Mouse (Mus musculus) C2C12 (cell line): Measurements from ENCODE around the gene Dock4. TPM values are rescaled to one million over a fixed set of nuclear protein-coding genes. Genes with fewer than 3 reads are reported as not detected.
"Not testable (repeated sequence)": the region's sequence is repeated elsewhere in the genome, so short reads cannot be mapped to it uniquely, and the experiment has no call there.

ENCODE experiments used
- H3K27me3 ChIP-seq: one replicate; pipeline ENCODE4 v1.6.1; 2011; ENCODE audit not compliant: control insufficient read depth, insufficient read depth, insufficient read length
- H3K36me3 ChIP-seq: one replicate; pipeline ENCODE4 v1.6.1; 2011; ENCODE audit not compliant: control insufficient read depth, insufficient read depth
- H3K4me3 ChIP-seq: one replicate; pipeline ENCODE4 v1.5.1; 2011; ENCODE audit warnings: mild to moderate bottlenecking, control low read depth; ENCODE audit not compliant: poor library complexity, insufficient read depth, severe bottlenecking
- H3K79me2 ChIP-seq: one replicate; pipeline ENCODE4 v1.6.1; 2011; ENCODE audit not compliant: control insufficient read depth, insufficient read depth
- H3K79me3 ChIP-seq: one replicate; pipeline ENCODE4 v1.6.1; 2011; ENCODE audit warnings: low read depth, control low read depth
- H3ac ChIP-seq: one replicate; pipeline ENCODE3; 2011; ENCODE audit warnings: low read depth; ENCODE audit not compliant: control insufficient read depth, insufficient read length
- CEBPB ChIP-seq: IDR thresholded peaks from one replicate; pipeline ENCODE4 v1.6.1; 2011; ENCODE audit warnings: low read depth, mild to moderate bottlenecking, control low read depth, moderate library complexity
- CTCF ChIP-seq: IDR thresholded peaks from one replicate; pipeline ENCODE4 v1.5.1; 2011; ENCODE audit not compliant: control insufficient read depth, insufficient read depth, insufficient read length
- FOSL1 ChIP-seq: IDR thresholded peaks from one replicate; pipeline ENCODE4 v1.8.0; 2011; ENCODE audit warnings: mild to moderate bottlenecking, low read length; ENCODE audit not compliant: poor library complexity, insufficient read depth, severe bottlenecking
- MAX ChIP-seq: IDR thresholded peaks from one replicate; pipeline ENCODE4 v1.6.1; 2011; ENCODE audit warnings: mild to moderate bottlenecking, control low read depth
- MYOD1 ChIP-seq: IDR thresholded peaks from one replicate; pipeline ENCODE4 v1.6.1; 2011; ENCODE audit warnings: low read depth; ENCODE audit not compliant: control insufficient read depth, insufficient read length
- MYOG ChIP-seq: IDR thresholded peaks from one replicate; pipeline ENCODE4 v1.6.1; 2011; ENCODE audit not compliant: control insufficient read depth, insufficient read length; ENCODE audit errors: extremely low read depth
- USF1 ChIP-seq: IDR thresholded peaks from one replicate; pipeline ENCODE4 v1.6.1; 2011; ENCODE audit warnings: low read depth, mild to moderate bottlenecking, control low read depth, moderate library complexity
- polyA plus RNA-seq: library from polyadenylated mRNA; unstranded; fragments of >200 nt; fragmentation: generic; extraction: Trizol; gene quantifications from one replicate; pipeline ENCODE4 v1.2.1, GENCODE M21; 2012; ENCODE audit warnings: missing spikeins

Dock4 gene
- polyA plus RNA-seq, 1 experiment, result 0.80 TPM

GRCm38 (mm10) chr12:40870387-40870786 lies 424.6 kb downstream of the Dock4 start:
- TF ChIP-seq MYOD1, result no peak
- TF ChIP-seq MAX, result no peak
- no peak for TF ChIP-seq MYOG
- TF ChIP-seq USF1, result no peak
- TF ChIP-seq CEBPB, result no peak
- TF ChIP-seq FOSL1, result no peak
- TF ChIP-seq CTCF, result no peak

GRCm38 (mm10) chr12:40872716-40873115 lies 427.0 kb downstream of the Dock4 start:
- no peak overlapping the region for H3K4me3 ChIP-seq
- H3K79me3 ChIP-seq, result no peaks in the 10 kb centered on the region
- no peaks in the 10 kb centered on the region for H3K27me3 ChIP-seq
- no peaks in the 10 kb centered on the region for H3K79me2 ChIP-seq
- no peak for TF ChIP-seq USF1
- no peak for TF ChIP-seq MYOG
- TF ChIP-seq MAX, result no peak
- TF ChIP-seq MYOD1, result no peak
- no peak for TF ChIP-seq CEBPB
- TF ChIP-seq FOSL1, result no peak
- TF ChIP-seq CTCF, result no peak
- H3K36me3 ChIP-seq, result no peaks in the 10 kb centered on the region
- no peak overlapping the region for H3ac ChIP-seq

More at GRCm38 (mm10) chr12:40870387-40870786, 424.6 kb downstream of the Dock4 start:
- no peak overlapping the region for H3ac ChIP-seq
- no peaks in the 10 kb centered on the region for H3K27me3 ChIP-seq
- H3K36me3 ChIP-seq, result no peaks in the 10 kb centered on the region
- no peaks in the 10 kb centered on the region for H3K79me3 ChIP-seq
- no peak overlapping the region for H3K4me3 ChIP-seq
- no peaks in the 10 kb centered on the region for H3K79me2 ChIP-seq

GRCm38 (mm10) chr12:40873267-40873666 lies 427.5 kb downstream of the Dock4 start:
- not testable (repeated sequence) for H3K79me3 ChIP-seq, H3K79me2 ChIP-seq, H3K36me3 ChIP-seq, H3K4me3 ChIP-seq, H3ac ChIP-seq, H3K27me3 ChIP-seq

- TF ChIP-seq CEBPB (no peak), MYOD1 (no peak), USF1 (no peak), MAX (no peak), FOSL1 (no peak), MYOG (no peak), CTCF (no peak)
- Histone ChIP-seq H3K36me3 (no peaks in the 10 kb centered on the region), H3K79me2 (no peaks in the 10 kb centered on the region), H3ac (no peak overlapping the region), H3K4me3 (no peak overlapping the region), H3K27me3 (no peaks in the 10 kb centered on the region), H3K79me3 (no peaks in the 10 kb centered on the region)
Observed at GRCm38 (mm10) chr12:40884976-40885375, 439.2 kb downstream of the Dock4 start.

- no peak overlapping the region for H3ac ChIP-seq
- H3K79me2 ChIP-seq, result no peaks in the 10 kb centered on the region
- H3K36me3 ChIP-seq, result no peaks in the 10 kb centered on the region
- no peak for TF ChIP-seq MYOG
- TF ChIP-seq MYOD1, result no peak
- no peak for TF ChIP-seq USF1
- TF ChIP-seq CTCF, result no peak
- TF ChIP-seq CEBPB, result no peak
- TF ChIP-seq MAX, result no peak
- no peak for TF ChIP-seq FOSL1
- no peak overlapping the region for H3K4me3 ChIP-seq
- no peaks in the 10 kb centered on the region for H3K27me3 ChIP-seq
- H3K79me3 ChIP-seq, result no peaks in the 10 kb centered on the region
Observed at GRCm38 (mm10) chr12:40885377-40885776, 439.6 kb downstream of the Dock4 start.

GRCm38 (mm10) chr12:40887496-40887895 lies 441.7 kb downstream of the Dock4 start:
- H3ac ChIP-seq, result no peak overlapping the region
- no peaks in the 10 kb centered on the region for H3K79me2 ChIP-seq
- H3K79me3 ChIP-seq, result no peaks in the 10 kb centered on the region
- TF ChIP-seq USF1 (no peak), FOSL1 (no peak), MYOG (no peak), CEBPB (no peak), CTCF (no peak), MAX (no peak), MYOD1 (no peak)
- H3K4me3 ChIP-seq, result no peak overlapping the region
- H3K27me3 ChIP-seq, result no peaks in the 10 kb centered on the region
- H3K36me3 ChIP-seq, result no peaks in the 10 kb centered on the region
